Mouse (Mus musculus): ENCODE data around the gene Lbhd2.

DNA sequence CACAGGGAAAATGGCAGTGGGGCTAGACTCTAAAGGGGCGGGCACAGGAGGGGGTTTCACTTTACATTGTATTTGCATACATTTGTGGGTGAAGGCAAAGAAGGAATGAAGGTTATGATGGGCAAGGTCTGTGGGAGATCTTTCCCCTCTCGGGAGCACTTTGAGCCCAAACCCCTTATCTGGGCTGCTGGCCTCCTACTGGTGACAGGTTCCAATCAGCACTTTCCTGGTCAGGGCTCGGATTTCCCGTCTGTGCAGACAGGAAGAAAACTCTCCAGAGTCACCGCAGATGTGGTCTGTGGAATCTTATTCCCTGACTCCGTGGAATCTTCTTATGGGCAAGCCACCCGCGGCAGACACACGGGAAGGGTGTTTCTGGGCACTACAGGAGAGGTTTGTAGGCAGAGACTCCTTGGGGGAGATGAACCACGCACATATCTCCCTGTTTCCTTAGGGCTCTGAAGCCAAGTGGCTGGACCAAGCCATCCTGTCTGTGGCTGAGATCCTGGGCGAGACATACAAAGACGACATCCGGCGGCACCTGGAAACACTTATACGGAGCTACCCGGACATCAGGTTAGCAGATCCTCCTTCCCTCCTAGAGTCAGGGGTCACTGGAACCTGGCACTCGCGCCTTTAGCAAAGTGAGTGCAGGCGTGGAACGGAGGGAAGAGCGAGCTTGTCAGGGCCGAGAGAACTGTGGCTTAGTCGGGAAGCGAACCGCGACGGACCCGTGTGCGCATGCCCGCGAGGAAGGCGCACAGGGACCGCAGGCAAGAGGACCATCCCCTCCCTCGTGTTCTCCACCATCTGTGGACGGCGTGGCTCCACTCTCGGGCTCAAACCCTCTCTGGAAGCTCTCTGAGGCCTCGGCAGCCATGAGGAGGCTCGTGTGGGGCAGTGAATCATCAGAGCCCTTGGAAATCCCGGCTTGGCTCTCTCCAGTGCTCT, 22.6 kb downstream of the Lbhd2 start:
- TF ChIP-seq BHLHE40 (IDR thresholded peaks at IDR 0.05; ENCODE audit: low read depth, low read length) (peak; percentile 9; the same call in 1 of the 2 replicates), PAX5 (IDR thresholded peaks at IDR 0.05; ENCODE audit: low read length) (no peak), JUN (IDR thresholded peaks at IDR 0.05; ENCODE audit: insufficient read depth, low read depth, low read length) (no peak)
